Mouse (Mus musculus) ES-E14 (cell line): Measurements from ENCODE around the gene Syt15. TPM values are rescaled to one million over a fixed set of nuclear protein-coding genes. Genes with fewer than 3 reads are reported as not detected.

Experiments
- DNase-seq: peaks from one replicate; pipeline ENCODE4 v3.0.0-alpha.2; 2013; ENCODE audit warnings: low read depth, low spot score
- H3K27ac ChIP-seq: 2 replicates; pipeline ENCODE4 v1.5.1; 2012; ENCODE audit warnings: low read depth, mild to moderate bottlenecking, low read length, moderate library complexity, mixed read lengths; ENCODE audit not compliant: poor library complexity, insufficient read depth, severe bottlenecking
- H3K36me3 ChIP-seq: 2 replicates; pipeline ENCODE4 v1.6.1; 2012; ENCODE audit warnings: mild to moderate bottlenecking, low read length, moderate library complexity, mixed read lengths; ENCODE audit not compliant: control insufficient read depth, poor library complexity, insufficient read depth, severe bottlenecking
- H3K4me1 ChIP-seq, 2 experiments: fragments of 150-350 bp in 1 of 2; sonication (generic) in 1 of 2; 2 replicates each; pipeline ENCODE4 v1.6.1; 2012; ENCODE audit warnings: low read length in 2 of 2, mild to moderate bottlenecking in 1 of 2, mixed read lengths in 1 of 2; ENCODE audit not compliant: control insufficient read depth in 2 of 2, insufficient read depth in 2 of 2, poor library complexity in 1 of 2
- H3K4me3 ChIP-seq, 2 experiments: fragments of 150-350 bp in 1 of 2; sonication (generic) in 1 of 2; 2 replicates each; pipeline ENCODE4 v1.5.1; 2012; ENCODE audit warnings: low read length in 2 of 2, low read depth in 1 of 2, mild to moderate bottlenecking in 1 of 2, mixed read lengths in 1 of 2; ENCODE audit not compliant: insufficient read depth in 1 of 2, poor library complexity in 1 of 2, severe bottlenecking in 1 of 2
- H3K9ac ChIP-seq: 2 replicates; pipeline ENCODE4 v1.6.1; 2012; ENCODE audit warnings: low read depth, mild to moderate bottlenecking, low read length, mixed read lengths; ENCODE audit not compliant: poor library complexity, insufficient read depth, severe bottlenecking
- H3K9me3 ChIP-seq: fragments of 150-350 bp; sonication (generic); 2 replicates; pipeline ENCODE4 v1.6.1; 2012; ENCODE audit warnings: low read depth, mild to moderate bottlenecking, low read length; ENCODE audit not compliant: control insufficient read depth, insufficient read depth
- CHD2 ChIP-seq: IDR thresholded peaks from 2 replicates; pipeline ENCODE4 v1.6.1; 2014; ENCODE audit warnings: mild to moderate bottlenecking, low read depth, low read length, inconsistent platforms
- HCFC1 ChIP-seq: IDR thresholded peaks from 2 replicates; pipeline ENCODE4 v1.6.1; 2012; ENCODE audit warnings: low read length, inconsistent platforms, borderline replicate concordance; ENCODE audit not compliant: insufficient read depth
- MAFK ChIP-seq: IDR thresholded peaks from 2 replicates; pipeline ENCODE4 v1.6.1; 2014; ENCODE audit warnings: mild to moderate bottlenecking, low read depth, low read length, inconsistent platforms; ENCODE audit not compliant: insufficient read depth
- ZC3H11A ChIP-seq: IDR thresholded peaks from 2 replicates; pipeline ENCODE4 v1.6.1; 2012; ENCODE audit warnings: low read depth, mild to moderate bottlenecking, inconsistent platforms, low read length, borderline replicate concordance
- ZNF384 ChIP-seq: IDR thresholded peaks from 2 replicates; pipeline ENCODE4 v1.6.1; 2012; ENCODE audit warnings: low read depth, low read length, inconsistent platforms
- in situ Hi-C, 2 experiments: fragments of 600-800 bp; cut with MboI; formaldehyde crosslinking; loops; one replicate each; pipeline ENCODE4 v1.15.1; 2025; ENCODE audit warnings: low sequenced_read_pairs in 2 of 2, inconsistent platforms in 1 of 2; ENCODE audit not compliant: unreplicated experiment in 2 of 2
- total RNA-seq: library from RNA; depleted of rRNA; stranded (reverse); fragments of 300-350 nt; gene quantifications from 2 replicates; pipeline ENCODE4 v1.2.3, GENCODE M21; 2012; rRNA removed

The Syt15 gene
- total RNA-seq, 1 experiment = not detected

GRCm38 (mm10) chr14:34275225-34275624 lies 55.8 kb downstream of the Syt15 start:
- Histone ChIP-seq H3K9me3 (no peaks in the 10 kb centered on the region), H3K9ac (no peak overlapping the region), H3K36me3 (no peaks in the 10 kb centered on the region), H3K27ac (no peak overlapping the region), H3K4me1 (peaks cover 0 to 3% of the 10 kb centered on the region in 2 experiments; a peak in 1 of 4 replicates), H3K4me3 (no peak overlapping the region)
- no peak for DNase-seq
- TF ChIP-seq ZC3H11A (no peak), MAFK (no peak), CHD2 (no peak), HCFC1 (no peak), ZNF384 (no peak)
- in situ Hi-C loops = no loop called here

- Histone ChIP-seq H3K36me3 (no peaks in the 10 kb centered on the region), H3K9ac (no peak overlapping the region), H3K4me1 (peaks cover 0 to 3% of the 10 kb centered on the region in 2 experiments; a peak in 1 of 4 replicates), H3K27ac (no peak overlapping the region), H3K9me3 (no peaks in the 10 kb centered on the region), H3K4me3 (no peak overlapping the region)
- in situ Hi-C loops = no loop called here
- DNase-seq = no peak
- TF ChIP-seq ZNF384 = no peak
- TF ChIP-seq ZC3H11A = no peak
- TF ChIP-seq MAFK = no peak
- no peak for TF ChIP-seq CHD2
- TF ChIP-seq HCFC1 = no peak
Observed at GRCm38 (mm10) chr14:34279726-34280125, 60.3 kb downstream of the Syt15 start.

Other genes with a start within 250 kb of the Syt15 start
- not detected in 2 replicates for gene Zfp488, start 240.8 kb upstream of the Syt15 start, total RNA-seq
- not detected in 2 replicates for gene Gm30083, start 204.4 kb upstream of the Syt15 start, total RNA-seq
- gene Gm5460, start 202.8 kb upstream of the Syt15 start, total RNA-seq = not detected in 2 replicates
- not detected in 2 replicates for gene Antxrl, start 166.9 kb upstream of the Syt15 start, total RNA-seq
- 3.6 and 5.2 TPM in 2 replicates for gene Anxa8, start 133.6 kb upstream of the Syt15 start, total RNA-seq
- gene A630023A22Rik, start 116.8 kb upstream of the Syt15 start, total RNA-seq = not detected in 2 replicates
- gene Npy4r, start 67.1 kb upstream of the Syt15 start, total RNA-seq = 0.45 and 0.85 TPM in 2 replicates
- 0.58 and 1.6 TPM in 2 replicates for gene Gprin2, start 17.9 kb upstream of the Syt15 start, total RNA-seq
- 10.8 and 14.8 TPM in 2 replicates for gene Shld2, start 90.9 kb downstream of the Syt15 start, total RNA-seq
- 199 and 211 TPM in 2 replicates for gene Glud1, start 91.1 kb downstream of the Syt15 start, total RNA-seq
- gene Fam25c, start 135.8 kb downstream of the Syt15 start, total RNA-seq = 97.8 and 145 TPM in 2 replicates
- 2.4 and 3.9 TPM in 2 replicates for gene Sncg, start 155.2 kb downstream of the Syt15 start, total RNA-seq
- 17.4 and 41.2 TPM in 2 replicates for gene Mmrn2, start 155.9 kb downstream of the Syt15 start, total RNA-seq